Mouse (Mus musculus) embryonic fibroblast, embryonic 13.5 days (primary cell): ENCODE data around the gene Tuba1b.
"Not testable (repeated sequence)": the region's sequence is repeated elsewhere in the genome, so short reads cannot be mapped to it uniquely, and the experiment has no call there.

ENCODE experiments used
- CTCF ChIP-seq: IDR thresholded peaks from 2 replicates; pipeline ENCODE4 v1.5.1; 2011; ENCODE audit warnings: mild to moderate bottlenecking, control low read depth, low read length, moderate library complexity, borderline replicate concordance; ENCODE audit not compliant: insufficient read depth
- POLR2A ChIP-seq: IDR thresholded peaks from 2 replicates; pipeline ENCODE4 v1.6.1; 2011; ENCODE audit warnings: low read depth, mild to moderate bottlenecking, control low read depth, low read length, moderate library complexity

DNA sequence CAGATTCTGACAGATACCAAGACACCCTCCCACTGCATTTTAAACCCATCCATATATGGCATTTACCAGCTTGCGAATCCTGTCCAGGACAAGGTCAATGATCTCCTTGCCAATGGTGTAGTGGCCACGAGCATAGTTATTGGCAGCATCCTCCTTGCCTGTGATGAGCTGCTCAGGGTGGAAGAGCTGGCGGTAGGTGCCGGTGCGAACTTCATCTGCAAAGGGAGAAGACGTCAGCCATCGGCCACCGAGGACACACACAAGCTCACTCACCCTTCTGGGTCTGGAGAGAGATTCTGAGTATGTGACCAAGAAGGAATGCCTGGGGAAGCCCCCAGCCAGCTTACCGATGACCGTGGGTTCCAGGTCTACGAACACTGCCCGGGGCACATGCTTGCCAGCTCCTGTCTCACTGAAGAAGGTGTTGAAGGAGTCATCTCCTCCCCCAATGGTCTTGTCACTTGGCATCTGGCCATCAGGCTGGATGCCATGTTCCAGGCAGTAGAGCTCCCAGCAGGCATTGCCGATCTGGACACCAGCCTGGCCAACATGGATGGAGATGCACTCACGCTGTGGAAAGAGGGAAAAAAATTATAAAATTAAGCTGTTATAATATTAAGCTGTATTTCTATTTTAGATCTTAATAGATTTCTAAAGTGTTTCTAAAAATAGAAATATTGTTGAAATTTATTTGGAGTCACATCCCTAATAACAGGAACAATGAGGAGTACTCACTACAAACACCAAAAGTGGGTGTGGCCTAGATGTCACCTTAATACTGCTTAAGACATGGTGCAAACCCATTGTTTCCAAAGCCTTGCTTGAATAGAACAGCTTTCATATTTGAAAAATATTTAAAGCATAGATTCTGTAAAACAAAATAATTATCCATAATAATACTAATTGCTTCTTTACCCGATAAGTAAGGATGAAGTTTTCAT lies 17.0 kb upstream of the Tuba1b start:
- not testable (repeated sequence) for TF ChIP-seq POLR2A, CTCF
